Comparison of ENCODE assay signal across 7 mouse cellular contexts in genomic region chrX:166239520-166239919, GRCm38 (mm10). TPM values are rescaled to one million over a fixed set of nuclear protein-coding genes. Genes with fewer than 3 reads are reported as not detected.
DNase-seq lines count a peak whose midpoint lies in the region; ATAC-seq lines count a peak whose summit lies in the region.

No protein-coding gene starts in this region.

- no peak for DNase-seq in liver, embryonic 13.5 days
- DNase-seq in yolk sac, embryonic 10.5 days (ENCODE audit: low spot score) = peak; percentile 1
- no peak for DNase-seq in right cerebral cortex, adult 2 months (ENCODE audit: low spot score in 2 of 2)
- DNase-seq in kidney, adult 9 months = no peak

- peak overlapping the region; percentile 74 for H3K9ac ChIP-seq in forebrain, embryonic 15.5 days (replicated peaks)
- H3K9ac ChIP-seq in liver, embryonic 13.5 days = no peak overlapping the region

- H3K9me3 ChIP-seq in megakaryocyte, embryonic 14.5 days = peaks cover 7% of the 10 kb centered on the region; the same call in 1 of the 2 replicates
- H3K9me3 ChIP-seq in forebrain, embryonic 15.5 days = no peaks in the 10 kb centered on the region
- H3K9me3 ChIP-seq in liver, embryonic 13.5 days (replicated peaks) = no peaks in the 10 kb centered on the region

- peak overlapping the region; percentile 91 for H3K4me3 ChIP-seq in megakaryocyte, embryonic 14.5 days (replicated peaks)
- peak overlapping the region; percentile 72 for H3K4me3 ChIP-seq in forebrain, embryonic 15.5 days
- peak overlapping the region; percentile 45 for H3K4me3 ChIP-seq in liver, embryonic 13.5 days (replicated peaks)

- H3K4me2 ChIP-seq in forebrain, embryonic 15.5 days (replicated peaks) = peak overlapping the region; percentile 63
- peak overlapping the region; percentile 63 for H3K4me2 ChIP-seq in liver, embryonic 13.5 days

- no peaks in the 10 kb centered on the region for H3K36me3 ChIP-seq in megakaryocyte, embryonic 14.5 days (replicated peaks; ENCODE audit: low read length)
- H3K36me3 ChIP-seq in forebrain, embryonic 15.5 days = no peaks in the 10 kb centered on the region
- no peaks in the 10 kb centered on the region for H3K36me3 ChIP-seq in liver, embryonic 13.5 days

- 32% methylated on average over 13 of the region's 13 CpGs for WGBS in forebrain, embryonic 15.5 days
- WGBS in liver, embryonic 13.5 days (ENCODE audit: insufficient replicate concordance) = 19% methylated on average over 13 of the region's 13 CpGs

- peaks cover 11% of the 10 kb centered on the region for H3K4me1 ChIP-seq in megakaryocyte, embryonic 14.5 days
- H3K4me1 ChIP-seq in forebrain, embryonic 15.5 days = peaks cover 6% of the 10 kb centered on the region; the same call in 1 of the 2 replicates
- H3K4me1 ChIP-seq in liver, embryonic 13.5 days (replicated peaks) = no peaks in the 10 kb centered on the region

- peaks cover 52% of the 10 kb centered on the region for H3K27me3 ChIP-seq in megakaryocyte, embryonic 14.5 days (replicated peaks)
- H3K27me3 ChIP-seq in forebrain, embryonic 15.5 days = no peaks in the 10 kb centered on the region
- peaks cover 43% of the 10 kb centered on the region for H3K27me3 ChIP-seq in liver, embryonic 13.5 days

- ATAC-seq in megakaryocyte, adult 5-6 weeks (ENCODE audit: poor library complexity, severe bottlenecking) = no peak
- ATAC-seq in forebrain, embryonic 15.5 days (replicated peaks) = peak; percentile 30; the same call in 1 of the 2 replicates
- no peak for ATAC-seq in liver, embryonic 13.5 days (ENCODE audit: low read depth)

- H3K27ac ChIP-seq in forebrain, embryonic 15.5 days (replicated peaks) = peak overlapping the region; percentile 62
- H3K27ac ChIP-seq in liver, embryonic 13.5 days = no peak overlapping the region

RNA-seq across cellular contexts. Expression of gene Gpm6b, which starts 0.8 kb away (rescaled TPM):
- not detected in 2 replicates for polyA plus RNA-seq in megakaryocyte, embryonic 14.5 days (2012; ENCODE audit: insufficient read depth, low replicate concordance)
- 0.27 TPM in 1 of 2 replicates, not detected in the other for total RNA-seq in megakaryocyte, adult 5-6 weeks (2015)
- 0.04 TPM in 1 of 2 replicates, not detected in the other for total RNA-seq in megakaryocyte, adult 5-6 weeks (2017)
- 424 and 441 TPM in 2 replicates for polyA plus RNA-seq in forebrain, embryonic 15.5 days (2015; fragmentation: Nextera tagmentation; extraction: Ambion mirVana)
- 2.4 and 2.7 TPM in 2 replicates for polyA plus RNA-seq in liver, embryonic 13.5 days (2015; fragmentation: Nextera tagmentation; extraction: Ambion mirVana)

Comparison
In these comparisons a context has a peak if more than half of its experiments do, and no peak if none do; other contexts are left out.
1. RNA of gene Gpm6b, which starts 0.8 kb away (polyA plus RNA-seq): 424 to 441 TPM in forebrain, embryonic 15.5 days; 2.4 to 2.7 TPM in liver, embryonic 13.5 days and not detected in megakaryocyte, embryonic 14.5 days; every median in the first group is over 100 times any median in the second.
2. Peak in every context shown above with its lines, with median percentiles within 50 percentile points of each other: H3K4me3 ChIP-seq.